Mouse (Mus musculus) NIH3T3 (cell line): ENCODE data around the gene Ptpn18.
"Not testable (repeated sequence)": the region's sequence is repeated elsewhere in the genome, so short reads cannot be mapped to it uniquely, and the experiment has no call there.

Source experiments
- DNase-seq: peaks from one replicate; pipeline ENCODE4 v3.0.0-alpha.2; 2012; ENCODE audit warnings: low read depth

Gene Ptpn18

GRCm38 (mm10) chr1:34517297-34517696 lies 57.7 kb downstream of the Ptpn18 start:
- not testable (repeated sequence) for DNase-seq

GRCm38 (mm10) chr1:34517797-34518196 lies 58.2 kb downstream of the Ptpn18 start:
- DNase-seq, result not testable (repeated sequence)

- peak; percentile 21 for DNase-seq
These were observed 58.7 kb downstream of the Ptpn18 start for GRCm38 (mm10) chr1:34518259-34518658.

- DNase-seq, result no peak
These were observed 62.8 kb downstream of the Ptpn18 start for GRCm38 (mm10) chr1:34522205-34522849.

GRCm38 (mm10) chr1:34522850-34523244 lies 63.3 kb downstream of the Ptpn18 start:
- no peak for DNase-seq

- DNase-seq, result no peak
These were observed 64.1 kb downstream of the Ptpn18 start for GRCm38 (mm10) chr1:34523647-34524046.
